Mouse (Mus musculus) MEL-GATA-1-ER (cell line): ENCODE data around the gene Pfkfb1.

ENCODE experiments used
- DNase-seq: peaks from one replicate; pipeline ENCODE4 v3.0.0-alpha.2; 2012; ENCODE audit warnings: low read depth; ENCODE audit errors: extremely low read depth

Gene Pfkfb1

DNA sequence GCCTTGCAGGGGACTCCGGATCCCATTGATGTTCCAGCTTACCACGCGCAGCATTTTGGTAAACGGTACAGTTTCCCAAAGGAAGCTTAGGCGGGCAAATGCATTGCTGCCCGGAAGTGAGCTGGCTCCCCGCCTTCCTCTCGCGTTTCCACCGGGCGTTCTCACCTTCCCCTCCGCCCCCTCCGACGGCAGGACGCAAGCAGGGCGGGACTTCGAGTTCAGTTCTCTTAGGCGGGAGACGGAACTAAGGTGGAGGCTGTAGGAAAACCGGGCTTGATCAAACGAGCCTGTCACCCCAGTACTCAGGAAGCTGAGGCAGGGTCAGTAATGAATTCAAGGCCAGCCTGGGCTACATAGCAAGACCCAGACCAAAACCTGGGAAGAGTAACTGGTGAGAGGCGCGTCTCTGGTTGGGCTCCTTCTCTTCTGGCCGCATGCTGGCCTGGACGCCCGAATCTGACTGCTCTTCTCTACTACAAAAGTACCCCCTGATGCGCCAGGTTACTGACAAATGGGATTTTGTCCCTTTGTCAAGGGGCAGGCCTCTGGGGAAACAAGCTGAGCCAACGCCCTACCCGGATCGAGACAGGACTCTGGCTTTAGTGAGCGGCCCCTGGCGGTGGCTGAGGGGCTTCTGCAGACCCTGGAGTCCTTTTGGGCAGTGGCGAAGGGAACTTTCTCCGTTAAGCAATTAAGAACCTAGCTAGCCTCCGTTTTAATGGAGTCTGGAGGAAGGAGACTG lies at the start of gene Pfkfb1:
Gene Pfkfb1, plus strand, starts transcription at position 207 of the 742 bp plus-strand sequence.
- DNase-seq: peak; percentile 79

DNA sequence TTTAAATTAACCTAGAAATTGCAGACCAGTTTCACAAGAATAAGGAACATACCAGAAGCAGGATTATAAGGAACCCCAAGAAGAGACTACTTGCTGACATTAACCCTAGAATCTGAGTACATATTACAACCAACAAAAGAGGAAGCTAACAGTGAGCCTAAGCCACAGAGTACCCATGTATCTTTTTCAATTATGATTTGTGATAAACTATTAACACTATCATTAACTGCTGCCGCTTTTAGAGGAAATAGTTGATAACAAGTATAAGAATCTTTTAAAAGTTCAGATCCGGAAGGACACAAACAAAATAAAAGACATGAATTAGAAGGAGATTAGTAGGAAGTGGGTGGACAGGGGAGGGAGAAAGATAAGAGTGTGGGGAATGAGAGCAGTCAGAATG lies 47.9 kb upstream of the Pfkfb1 start:
- peak; percentile 84 for DNase-seq

DNA sequence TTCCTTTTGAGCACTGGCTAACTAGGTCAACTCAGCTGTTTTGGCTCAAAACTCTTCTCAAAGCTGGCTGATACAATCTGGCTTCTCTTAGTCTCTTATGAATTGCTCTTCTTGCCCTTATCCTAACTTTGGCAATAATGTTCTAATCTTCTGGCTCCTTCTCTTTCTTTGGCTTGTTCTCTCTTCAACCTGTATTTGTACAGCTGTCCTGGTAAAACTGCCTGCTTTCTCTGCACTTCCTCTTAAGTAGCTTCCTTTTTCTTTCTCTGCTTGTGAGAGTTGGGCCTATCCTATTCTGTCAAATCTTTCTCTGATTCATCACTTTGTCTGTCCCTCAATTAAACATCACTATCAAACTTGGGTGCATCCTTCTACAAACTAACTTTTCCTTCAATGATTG lies 46.3 kb upstream of the Pfkfb1 start:
- no peak for DNase-seq

GRCm38 (mm10) chrX:150547239-150547638 lies 40.8 kb upstream of the Pfkfb1 start, which contains the start of gene Alas2:
Gene Alas2, plus strand, starts transcription at chrX:150547375.
- DNase-seq: no peak

DNA sequence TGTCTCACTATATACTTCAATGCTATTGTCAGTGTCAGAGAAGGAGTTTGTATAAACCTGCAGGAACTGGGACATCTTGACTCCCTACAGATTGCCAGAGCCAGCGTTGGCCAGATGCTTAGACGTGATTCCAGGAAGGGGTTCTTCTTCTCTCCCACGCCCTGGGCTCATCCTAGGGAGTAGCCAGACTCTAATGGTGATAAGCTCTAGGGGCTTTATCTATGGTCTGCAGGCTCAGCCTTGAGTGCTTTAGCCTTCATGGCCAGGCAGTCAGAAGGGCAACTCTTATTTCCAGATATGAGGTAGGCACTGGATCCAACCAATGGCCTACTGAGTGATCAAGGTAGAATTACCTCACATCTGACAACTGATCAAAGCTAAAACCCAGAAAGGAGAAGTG lies 38.4 kb upstream of the Pfkfb1 start:
- DNase-seq: peak; percentile 100

DNA sequence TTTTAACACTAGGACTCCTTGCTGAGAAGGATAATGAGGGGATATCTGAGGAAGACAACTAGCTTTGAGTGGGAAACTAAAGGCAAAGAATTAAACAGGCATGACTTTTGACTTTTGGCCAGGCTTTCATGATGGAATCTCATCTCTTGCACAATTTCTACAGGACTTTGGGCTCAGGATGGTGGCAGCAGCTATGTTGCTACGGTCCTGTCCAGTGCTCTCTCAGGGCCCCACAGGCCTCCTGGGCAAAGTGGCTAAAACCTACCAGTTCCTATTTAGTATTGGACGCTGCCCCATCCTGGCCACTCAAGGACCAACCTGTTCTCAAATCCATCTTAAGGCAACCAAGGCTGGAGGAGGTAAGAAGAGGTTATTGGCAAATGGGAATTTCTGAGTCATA lies 36.0 kb upstream of the Pfkfb1 start:
- DNase-seq: no peak

GRCm38 (mm10) chrX:150554032-150554431 lies 34.0 kb upstream of the Pfkfb1 start:
- no peak for DNase-seq

DNA sequence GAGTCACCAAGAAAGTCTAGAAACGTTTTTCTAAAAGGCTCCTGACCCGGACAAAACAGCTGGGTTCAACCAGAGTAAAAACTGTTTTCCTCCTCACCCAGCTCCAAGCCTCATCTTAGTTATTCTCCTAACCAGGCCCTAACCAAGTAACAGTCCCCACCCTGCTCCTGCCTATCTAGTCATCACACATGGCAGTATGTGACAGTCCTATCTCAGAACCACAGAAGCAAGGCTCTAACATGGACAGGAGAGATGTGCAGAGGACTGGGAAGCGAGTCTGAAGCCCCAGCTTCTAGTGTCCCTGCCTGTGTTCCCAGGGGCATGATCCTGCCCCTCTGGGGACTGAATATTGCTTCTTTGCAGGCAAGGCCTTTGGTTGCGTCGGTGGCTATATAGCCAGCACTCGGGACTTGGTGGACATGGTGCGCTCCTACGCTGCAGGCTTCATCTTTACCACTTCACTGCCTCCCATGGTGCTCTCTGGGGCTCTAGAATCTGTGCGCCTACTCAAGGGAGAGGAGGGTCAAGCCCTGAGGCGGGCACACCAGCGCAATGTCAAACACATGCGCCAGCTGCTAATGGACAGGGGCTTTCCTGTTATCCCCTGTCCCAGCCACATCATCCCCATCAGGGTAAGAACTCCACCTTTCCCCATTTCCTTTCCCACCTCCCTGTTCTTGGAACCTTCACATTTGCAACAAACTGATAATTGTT lies 23.2 kb upstream of the Pfkfb1 start:
- DNase-seq: peak; percentile 87

DNA sequence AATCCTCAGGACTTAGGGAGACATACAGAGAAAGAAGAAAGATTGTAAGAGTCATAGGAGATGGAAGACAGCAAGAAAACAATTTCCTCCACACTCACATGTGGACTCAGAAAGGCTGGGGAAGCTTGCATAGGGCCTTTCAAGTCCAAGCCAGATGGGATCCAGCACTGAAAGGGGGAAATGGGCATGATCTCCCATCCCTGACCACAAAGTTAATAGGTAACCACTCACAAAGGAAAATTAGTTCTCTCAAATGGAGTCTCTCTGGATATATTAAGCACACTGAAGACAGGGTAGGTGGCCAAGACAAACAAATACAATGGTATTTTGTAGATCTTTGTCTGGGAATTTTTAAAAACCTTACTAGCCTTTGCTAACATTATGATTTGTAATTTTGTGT lies 6.1 kb upstream of the Pfkfb1 start:
- DNase-seq: no peak

GRCm38 (mm10) chrX:150585116-150585515 lies 2.9 kb upstream of the Pfkfb1 start:
- no peak for DNase-seq

DNA sequence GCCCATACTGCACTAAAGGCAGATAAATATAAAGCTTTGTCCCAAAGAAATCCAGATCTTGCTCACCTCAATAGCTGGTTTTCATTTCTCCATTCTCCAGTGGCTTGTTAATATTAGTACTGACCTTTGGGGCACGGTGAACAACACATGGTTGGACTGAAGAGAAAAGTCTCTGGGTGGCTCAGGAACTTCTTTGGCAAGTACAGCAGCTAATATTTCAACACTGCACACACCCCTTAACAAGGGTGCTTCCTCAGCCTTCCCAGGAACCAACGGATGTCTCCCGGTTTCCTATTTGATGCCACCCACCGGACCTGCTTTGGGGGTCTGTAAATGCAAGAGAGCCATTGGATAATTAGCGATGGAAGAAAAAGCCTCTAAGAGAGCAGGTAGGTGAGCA lies 1.7 kb downstream of the Pfkfb1 start, which contains the start of gene Apex2:
Gene Apex2, minus strand, starts transcription at position 173 of the 400 bp plus-strand sequence.
- DNase-seq: no peak

DNA sequence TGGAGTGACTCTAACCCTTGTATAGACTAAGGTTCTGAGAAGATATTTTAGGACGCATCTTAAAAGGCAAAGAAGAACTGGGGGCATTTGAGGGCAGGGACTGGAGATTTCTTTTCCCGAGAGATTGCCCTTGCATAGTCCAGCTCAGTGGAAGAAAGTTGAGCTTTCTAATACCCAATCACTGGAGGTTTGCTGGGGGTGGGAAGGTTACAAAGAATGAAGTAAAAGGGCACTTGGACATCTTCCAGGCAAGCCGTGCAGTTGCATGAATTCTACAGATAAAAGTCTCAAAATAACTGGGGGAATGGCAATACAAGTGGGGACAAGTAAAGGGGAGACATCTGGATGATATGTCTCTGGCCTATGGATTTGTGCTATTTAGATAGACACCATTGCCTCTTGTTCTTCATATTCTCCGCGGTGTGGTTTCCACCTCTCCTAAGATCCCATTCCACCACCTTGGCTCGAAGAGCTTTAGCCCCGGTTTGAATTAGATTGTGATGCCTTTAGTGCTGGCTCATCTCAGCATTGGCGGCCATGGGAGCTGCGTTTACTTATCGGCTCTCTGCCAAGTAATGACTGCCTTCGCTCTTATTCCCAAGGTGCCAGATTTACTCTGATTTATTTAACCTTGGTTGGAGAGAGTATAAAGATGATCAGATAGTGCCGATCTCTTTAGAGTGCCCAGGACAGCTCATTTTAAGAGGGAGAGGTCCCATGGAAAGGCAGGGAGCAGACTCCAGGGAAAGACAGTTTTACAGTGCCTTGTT lies 5.4 kb downstream of the Pfkfb1 start:
- no peak for DNase-seq

- no peak for DNase-seq
These were observed 6.1 kb downstream of the Pfkfb1 start for GRCm38 (mm10) chrX:150594176-150594575.

GRCm38 (mm10) chrX:150595016-150595760 lies 7.2 kb downstream of the Pfkfb1 start:
- no peak for DNase-seq

GRCm38 (mm10) chrX:150598882-150599281 lies 10.9 kb downstream of the Pfkfb1 start:
- no peak for DNase-seq

- DNase-seq: peak; percentile 64
These were observed 48.4 kb downstream of the Pfkfb1 start for GRCm38 (mm10) chrX:150636421-150636820.

DNA sequence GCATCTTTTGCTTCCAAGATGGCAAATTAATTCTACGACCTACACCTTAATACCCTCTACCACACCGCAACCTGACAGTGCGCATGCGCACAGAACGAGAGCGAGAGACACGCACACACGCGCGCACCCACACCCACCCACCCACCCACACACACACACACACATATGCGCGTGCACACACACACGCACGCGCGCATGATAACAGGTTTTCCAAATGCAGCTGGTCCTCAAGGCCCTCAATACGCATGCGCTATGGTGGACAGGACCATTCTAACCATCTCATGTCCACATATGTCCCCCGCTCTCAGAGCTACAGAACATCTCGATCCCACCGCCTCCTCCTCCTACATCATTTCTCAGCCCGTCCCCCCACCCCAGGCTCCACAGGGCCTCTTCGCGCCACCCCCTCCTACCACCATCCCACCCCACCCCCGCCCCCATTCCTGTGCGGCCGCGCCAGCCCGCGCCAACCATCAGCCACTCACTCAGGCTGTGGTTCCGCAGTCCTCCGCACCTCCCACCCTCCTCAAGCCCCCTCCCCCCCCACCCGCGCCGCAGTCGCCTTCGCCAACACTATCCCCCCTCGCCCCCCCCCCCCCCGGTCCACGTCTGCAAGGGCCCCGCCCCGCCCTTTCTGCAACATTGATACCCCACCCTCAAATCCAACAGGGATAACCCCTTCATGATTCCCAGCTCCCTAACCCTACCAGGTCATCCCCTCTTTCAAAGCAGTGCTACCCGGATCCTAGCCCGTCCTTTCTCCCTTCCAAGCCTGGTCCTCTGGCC lies 68.3 kb downstream of the Pfkfb1 start:
- DNase-seq: no peak

GRCm38 (mm10) chrX:150656908-150657796 lies 69.1 kb downstream of the Pfkfb1 start, which contains the start of gene Tro:
Gene Tro, minus strand, starts transcription at chrX:150657583.
- no peak for DNase-seq

GRCm38 (mm10) chrX:150657797-150658118 lies 69.7 kb downstream of the Pfkfb1 start:
- DNase-seq: no peak
